Mouse (Mus musculus) stomach, embryonic 14.5 days (tissue): ENCODE results near the gene Rhou. TPM values are rescaled to one million over a fixed set of nuclear protein-coding genes. Genes with fewer than 3 reads are reported as not detected.

Experiments
- ATAC-seq: fragments of 200-750 bp; cut with Nextera tagmentation; 2 replicates; pipeline ENCODE4 v1.8.0; 2017; ENCODE audit warnings: low read depth, moderate TSS enrichment; ENCODE audit not compliant: insufficient number of reproducible peaks, insufficient read depth, low FRiP score
- H3K27ac ChIP-seq: fragments of 300-500 bp; sonication (generic); 2 replicates; pipeline ENCODE4 v1.5.1; 2014; ENCODE audit warnings: mild to moderate bottlenecking, low read length, moderate library complexity, mixed read lengths
- H3K27me3 ChIP-seq: fragments of 300-500 bp; sonication (generic); 2 replicates; pipeline ENCODE4 v1.6.1; 2014; ENCODE audit warnings: low read length, control low read depth, mixed read lengths; ENCODE audit not compliant: control insufficient read depth, insufficient read depth
- H3K36me3 ChIP-seq: fragments of 300-500 bp; sonication (generic); 2 replicates; pipeline ENCODE4 v1.6.1; 2014; ENCODE audit warnings: mild to moderate bottlenecking, control low read depth, low read length, moderate library complexity, mixed read lengths; ENCODE audit not compliant: control insufficient read depth, insufficient read depth
- H3K4me1 ChIP-seq: fragments of 300-500 bp; sonication (generic); 2 replicates; pipeline ENCODE4 v1.6.1; 2014; ENCODE audit warnings: low read length, control low read depth, mixed read lengths; ENCODE audit not compliant: control insufficient read depth, insufficient read depth
- H3K4me2 ChIP-seq: fragments of 300-500 bp; sonication (generic); replicated peaks from 2 replicates; pipeline ENCODE4 v1.6.1; 2014; ENCODE audit warnings: low read depth, low read length, control low read depth
- H3K4me3 ChIP-seq: fragments of 300-500 bp; sonication (generic); 2 replicates; pipeline ENCODE4 v1.5.1; 2014; ENCODE audit warnings: low read depth, low read length, control low read depth
- H3K9ac ChIP-seq: fragments of 300-500 bp; sonication (generic); replicated peaks from 2 replicates; pipeline ENCODE4 v1.6.1; 2014; ENCODE audit warnings: low read depth, mild to moderate bottlenecking, control low read depth, low read length, moderate library complexity, mixed read lengths
- H3K9me3 ChIP-seq: fragments of 300-500 bp; sonication (generic); 2 replicates; pipeline ENCODE4 v1.6.1; 2016; ENCODE audit warnings: low read depth, low read length, control low read depth; ENCODE audit not compliant: control insufficient read depth
- WGBS: fragments of 180-500 bp; shearing (Covaris S2); extraction: QIAGEN DNeasy Blood & Tissue Kit; methylation state at CpG from one replicate; pipeline ENCODE4 v1.1.7; 2014; 5-methylcytosine and 5-hydroxymethylcytosine counted together
- polyA plus RNA-seq: library from polyadenylated mRNA; unstranded; fragments of >200 nt; fragmentation: Nextera tagmentation; extraction: Ambion mirVana; gene quantifications from 2 replicates; pipeline ENCODE4 v1.2.1, GENCODE M21; 2014

Gene Rhou
- polyA plus RNA-seq, 1 experiment from 2014 or later, result 11.7 TPM

DNA sequence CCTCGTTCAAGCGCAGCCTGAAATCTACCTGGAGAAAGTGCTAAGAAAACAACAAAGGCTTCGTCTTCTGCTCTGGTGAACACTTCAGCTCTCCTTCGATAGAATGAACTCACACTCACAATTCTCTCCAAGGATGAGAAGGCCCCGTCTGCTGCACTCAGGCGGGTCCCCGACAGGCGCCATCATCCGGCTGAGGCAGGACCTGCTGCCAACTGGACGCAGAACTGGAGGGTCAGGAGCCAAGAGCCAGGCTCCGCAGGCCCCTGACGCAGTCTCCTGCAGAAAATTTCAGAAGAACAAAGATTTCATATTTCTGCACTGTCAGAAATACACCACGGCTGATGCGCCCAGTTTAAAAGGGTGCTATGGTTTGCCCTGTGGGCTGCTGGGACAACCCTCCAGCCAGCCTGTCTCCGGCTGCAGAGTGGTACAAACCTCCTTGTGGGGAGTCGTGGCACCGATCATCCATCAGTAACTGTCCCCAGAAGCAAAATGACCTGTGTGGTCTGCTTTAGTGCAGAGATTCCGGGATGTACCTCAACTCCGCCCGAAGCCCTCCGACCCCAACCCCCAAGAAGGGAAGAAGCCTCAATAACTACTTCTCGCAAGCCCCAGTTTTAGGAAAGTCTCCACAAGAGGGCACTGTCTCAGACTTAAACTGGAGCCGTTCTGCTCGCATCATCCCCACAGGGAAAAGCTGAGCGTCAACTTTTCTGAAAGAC is 10.2 kb upstream of the Rhou start:
- no peaks in the 10 kb centered on the region for H3K9me3 ChIP-seq
- no peak overlapping the region for H3K9ac ChIP-seq
- no peaks in the 10 kb centered on the region for H3K36me3 ChIP-seq
- peak overlapping the region; percentile 31 for H3K4me2 ChIP-seq
- H3K27ac ChIP-seq, result no peak overlapping the region
- peaks cover 1% of the 10 kb centered on the region; the same call in 1 of the 2 replicates for H3K4me1 ChIP-seq
- no peak for ATAC-seq
- WGBS, result 19% methylated on average over 25 of the region's 25 CpGs
- no peaks in the 10 kb centered on the region for H3K27me3 ChIP-seq
- H3K4me3 ChIP-seq, result 0 out of 2 replicates have a peak overlapping the region, but pooled peaks have one; percentile 4

DNA sequence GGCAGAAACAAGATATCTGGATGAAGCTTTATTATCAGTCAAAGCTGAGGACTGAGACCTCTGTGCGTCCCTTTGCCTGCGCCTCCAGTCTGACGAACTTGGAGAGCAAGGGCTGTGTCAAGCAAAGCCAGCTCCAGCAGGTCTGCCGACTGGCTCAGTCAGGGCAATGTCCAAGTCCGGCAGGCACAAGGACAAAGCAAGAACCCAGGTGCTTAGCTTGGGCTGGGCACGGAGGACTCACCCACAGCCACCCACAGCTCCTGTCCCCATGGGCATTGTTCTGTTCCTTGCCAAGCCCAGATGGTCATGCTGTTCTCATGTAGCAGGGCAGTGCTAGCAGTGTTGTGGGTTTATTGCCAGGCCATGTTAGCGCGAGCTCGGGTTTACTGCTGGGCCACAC is 8.5 kb upstream of the Rhou start:
- Histone ChIP-seq H3K4me2 (no peak overlapping the region), H3K9me3 (no peaks in the 10 kb centered on the region), H3K4me3 (no peak overlapping the region), H3K27me3 (no peaks in the 10 kb centered on the region), H3K36me3 (no peaks in the 10 kb centered on the region), H3K27ac (no peak overlapping the region), H3K9ac (no peak overlapping the region), H3K4me1 (peaks cover 6% of the 10 kb centered on the region; the same call in 1 of the 2 replicates)
- WGBS, result 73% methylated on average over 9 of the region's 9 CpGs
- ATAC-seq, result no peak

DNA sequence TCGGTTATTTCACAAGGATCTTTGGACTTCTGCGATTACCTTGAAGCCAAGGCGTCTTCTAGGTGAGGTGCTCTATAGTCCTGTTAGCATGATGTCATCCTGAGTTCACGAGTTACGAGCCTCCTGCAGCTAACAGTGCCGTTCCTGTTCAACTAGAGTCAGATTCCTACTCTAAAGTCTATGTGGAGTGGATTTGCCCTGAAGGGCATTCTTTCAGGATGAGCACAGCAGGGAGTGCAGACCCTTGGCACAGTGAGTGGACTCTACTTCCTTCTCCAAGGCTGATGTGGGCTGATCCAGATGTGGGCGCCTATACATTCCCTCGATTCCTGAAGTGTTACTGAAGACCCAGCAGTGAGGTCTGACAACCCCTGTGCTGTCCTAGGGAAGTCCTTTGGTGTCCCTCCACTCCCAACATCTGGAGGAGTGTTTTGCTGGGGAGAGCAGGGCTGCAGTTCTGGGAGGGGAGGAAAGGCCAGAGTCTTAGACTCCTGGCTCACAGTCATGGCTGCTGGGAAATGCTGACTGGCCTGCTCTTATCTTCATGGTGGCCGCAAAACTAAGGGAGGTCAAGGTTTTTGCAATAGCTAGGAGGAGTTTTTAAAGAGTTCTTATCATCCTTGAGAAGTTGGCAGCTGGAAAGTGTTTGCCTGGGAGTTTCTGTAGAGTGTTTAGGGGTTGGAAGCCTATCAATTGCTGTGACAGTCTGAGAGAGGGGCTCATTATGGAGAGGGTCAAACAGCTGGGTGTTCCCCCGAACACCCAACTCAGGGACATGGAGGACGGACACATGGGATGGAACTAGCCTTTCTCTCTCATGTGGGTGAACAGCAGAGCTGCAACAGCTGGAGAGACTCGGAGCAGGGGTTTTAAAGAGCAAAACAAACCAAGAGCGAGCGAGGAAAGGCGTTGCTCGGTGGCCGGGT is 5.2 kb upstream of the Rhou start:
- H3K9me3 ChIP-seq, result no peaks in the 10 kb centered on the region

DNA sequence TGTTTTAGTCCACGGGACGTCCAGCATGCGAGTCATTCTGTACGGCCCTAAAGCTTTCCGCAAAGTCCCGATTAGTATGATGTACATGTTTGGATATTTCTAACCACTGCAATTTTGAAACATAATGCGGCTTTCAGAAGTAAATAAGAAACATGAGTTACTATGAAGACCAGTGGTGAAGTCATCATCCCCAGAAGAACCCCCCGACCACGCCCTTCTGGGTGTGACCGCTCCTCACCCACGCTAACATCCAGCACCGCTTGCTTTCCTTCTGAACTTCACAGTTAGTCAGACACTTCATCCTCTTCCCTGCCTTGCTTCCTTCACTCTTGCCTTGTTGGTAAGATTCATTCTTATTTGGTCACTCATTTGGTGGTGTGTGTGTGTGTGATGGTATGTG is 4.2 kb upstream of the Rhou start:
- no peak for ATAC-seq
- Histone ChIP-seq H3K27ac (no peak overlapping the region), H3K27me3 (no peaks in the 10 kb centered on the region), H3K9me3 (no peaks in the 10 kb centered on the region), H3K36me3 (no peaks in the 10 kb centered on the region), H3K9ac (no peak overlapping the region), H3K4me3 (no peak overlapping the region), H3K4me1 (peaks cover 6% of the 10 kb centered on the region; the same call in 1 of the 2 replicates), H3K4me2 (0 out of 2 replicates have a peak overlapping the region, but pooled peaks have one; percentile 17)
- WGBS, result 66% methylated on average over 12 of the region's 12 CpGs

More for the DNA sequence above, 5.2 kb upstream of the Rhou start:
- H3K36me3 ChIP-seq, result no peaks in the 10 kb centered on the region
- H3K4me2 ChIP-seq, result peak overlapping the region; percentile 17; the same call in 1 of the 2 replicates
- H3K4me1 ChIP-seq, result peaks cover 6% of the 10 kb centered on the region; the same call in 1 of the 2 replicates
- no peak overlapping the region for H3K9ac ChIP-seq
- H3K27ac ChIP-seq, result no peak overlapping the region
- H3K27me3 ChIP-seq, result no peaks in the 10 kb centered on the region
- no peak overlapping the region for H3K4me3 ChIP-seq
- WGBS, result 52% methylated on average over 17 of the region's 17 CpGs
- ATAC-seq, result peak; percentile 46; the same call in 1 of the 2 replicates

DNA sequence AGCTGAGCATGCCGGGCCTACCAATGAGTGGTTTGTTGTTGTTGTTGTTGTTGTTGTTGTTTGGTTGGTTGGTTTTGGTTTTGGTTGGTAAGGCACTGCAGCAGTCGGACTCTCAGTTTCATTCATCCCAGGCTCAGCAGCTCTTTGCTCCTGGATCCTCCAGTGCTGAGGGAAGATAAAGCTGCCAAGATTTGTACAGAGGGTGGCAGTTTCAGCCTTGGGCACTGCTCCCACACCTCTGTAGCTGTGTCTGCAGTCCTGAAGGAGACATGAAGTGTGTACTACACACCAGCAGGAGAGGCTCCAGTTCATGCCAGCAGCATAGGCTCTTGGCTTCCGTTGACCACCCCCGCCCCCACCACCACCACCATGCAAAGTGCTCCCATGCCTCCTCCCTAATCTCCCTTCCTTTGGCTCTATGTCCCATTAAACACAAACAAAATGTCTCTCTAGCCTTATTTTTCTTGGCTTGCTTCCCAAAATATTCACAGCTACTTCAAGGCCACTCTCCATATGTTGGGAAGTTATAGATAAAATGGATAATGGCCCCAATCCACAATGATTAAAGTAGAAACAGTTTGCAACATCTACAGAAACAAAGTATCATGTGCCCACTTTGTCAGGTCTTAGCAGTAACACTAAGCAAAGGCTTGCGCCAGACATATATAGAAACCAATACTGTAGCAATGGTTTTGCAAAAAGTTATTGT is 2.2 kb upstream of the Rhou start:
- H3K36me3 ChIP-seq, result no peaks in the 10 kb centered on the region
- H3K4me2 ChIP-seq, result no peak overlapping the region
- ATAC-seq, result no peak
- no peak overlapping the region for H3K27ac ChIP-seq
- no peak overlapping the region for H3K4me3 ChIP-seq
- 79% methylated on average over 5 of the region's 5 CpGs for WGBS
- H3K4me1 ChIP-seq, result peaks cover 19% of the 10 kb centered on the region
- no peaks in the 10 kb centered on the region for H3K27me3 ChIP-seq
- no peaks in the 10 kb centered on the region for H3K9me3 ChIP-seq
- no peak overlapping the region for H3K9ac ChIP-seq

DNA sequence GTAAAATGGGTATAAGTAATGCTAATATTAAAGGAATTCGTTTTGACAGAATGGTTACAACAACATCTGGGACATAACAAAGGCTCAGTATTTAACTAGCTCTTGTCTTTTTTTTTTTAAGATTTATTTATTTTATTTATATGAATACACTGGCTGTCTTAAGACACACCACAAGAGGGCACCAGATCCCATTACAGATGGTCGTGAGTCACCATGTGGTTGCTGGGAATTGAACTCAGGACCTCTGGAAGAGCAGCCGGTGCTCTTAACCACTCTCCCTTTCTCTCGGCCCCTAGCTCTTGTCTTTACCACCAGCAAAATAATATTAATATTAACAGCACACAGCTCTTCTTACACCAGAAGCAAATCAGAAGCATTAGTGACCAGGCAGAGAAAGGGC is 1.1 kb upstream of the Rhou start:
- no peak for ATAC-seq
- H3K4me3 ChIP-seq, result no peak overlapping the region
- no peak overlapping the region for H3K27ac ChIP-seq
- H3K4me2 ChIP-seq, result no peak overlapping the region
- H3K9ac ChIP-seq, result no peak overlapping the region
- H3K36me3 ChIP-seq, result no peaks in the 10 kb centered on the region; the same call in 1 of the 2 replicates
- 68% methylated on average over 4 of the region's 4 CpGs for WGBS
- H3K4me1 ChIP-seq, result peaks cover 19% of the 10 kb centered on the region
- no peaks in the 10 kb centered on the region for H3K9me3 ChIP-seq
- H3K27me3 ChIP-seq, result no peaks in the 10 kb centered on the region

DNA sequence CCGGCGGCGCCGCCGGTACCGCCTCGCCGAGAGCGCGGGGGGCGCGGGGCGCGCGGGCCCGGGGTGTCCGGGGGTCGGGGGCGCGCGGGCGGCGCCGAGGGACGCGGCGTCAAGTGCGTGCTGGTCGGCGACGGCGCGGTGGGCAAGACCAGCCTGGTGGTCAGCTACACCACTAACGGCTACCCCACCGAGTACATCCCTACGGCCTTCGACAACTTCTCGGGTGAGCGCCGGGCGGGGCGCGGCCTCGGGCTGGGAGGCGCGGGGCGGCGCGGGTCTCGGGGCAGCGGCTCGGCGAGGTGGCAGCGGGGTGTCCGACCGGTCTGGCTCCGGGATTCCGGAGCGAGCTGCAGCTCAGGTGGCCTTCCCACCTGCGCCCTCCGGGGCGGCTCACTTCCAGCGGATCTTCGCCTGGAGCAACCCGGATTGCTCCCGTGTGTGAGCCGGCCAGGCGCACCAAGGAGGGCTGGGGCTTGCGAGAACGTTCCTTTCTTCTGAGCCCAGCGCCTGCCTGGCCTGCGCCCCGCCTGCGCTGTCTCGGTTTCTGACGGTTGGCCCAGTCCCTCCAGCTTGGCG is 353 bp downstream of the Rhou start:
- peak; percentile 44 for ATAC-seq
- H3K27me3 ChIP-seq, result no peaks in the 10 kb centered on the region
- H3K4me2 ChIP-seq, result peak overlapping the region; percentile 61
- under 1% methylated on average over 49 of the region's 77 CpGs for WGBS
- peak overlapping the region; percentile 69 for H3K4me3 ChIP-seq
- H3K9ac ChIP-seq, result peak overlapping the region; percentile 92
- H3K27ac ChIP-seq, result peak overlapping the region; percentile 91
- H3K36me3 ChIP-seq, result no peaks in the 10 kb centered on the region; the same call in none of the 2 replicates
- H3K4me1 ChIP-seq, result peaks cover 13% of the 10 kb centered on the region
- no peaks in the 10 kb centered on the region for H3K9me3 ChIP-seq
